10 mouse cellular contexts compared by ENCODE assay signal in the genomic region with DNA sequence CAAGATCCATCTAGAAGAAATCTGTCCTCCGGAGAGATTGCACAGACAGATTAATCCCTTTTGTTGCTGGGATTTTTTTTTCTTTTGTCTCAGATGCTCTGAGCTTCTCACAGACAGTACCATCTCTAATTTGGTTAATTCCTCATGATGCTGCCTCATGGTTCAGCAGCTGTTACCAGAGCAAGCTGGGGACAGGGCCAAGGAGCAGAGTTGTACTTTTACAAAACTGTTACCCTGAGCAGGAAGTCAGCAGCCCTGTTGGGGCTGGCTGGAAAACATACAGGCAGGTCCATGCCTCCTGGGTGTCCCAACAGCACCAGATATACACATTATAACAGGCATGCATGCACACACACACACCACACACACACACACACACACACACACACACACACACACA.
DNase-seq lines count a peak whose midpoint lies in the region; ATAC-seq and TF ChIP-seq lines count a peak whose summit lies in the region.
"Had no signal": no experiment of that assay in that cellular context is flagged by ENCODE, and none has a peak within 500 bp of the region (broad histone marks: within the 10 kb centered on the region; RNA-seq: fewer than 3 reads in every experiment).

No protein-coding gene starts in this region.

- peaks cover 6% of the 10 kb centered on the region; the same call in 1 of the 2 replicates for H3K4me1 ChIP-seq in heart, embryonic 11.5 days (ENCODE audit: control insufficient read depth, insufficient read depth, low read length)
- peaks cover 26% of the 10 kb centered on the region for H3K4me1 ChIP-seq in embryonic facial prominence, embryonic 12.5 days
- H3K4me1 ChIP-seq in hindbrain, postnatal 0 days (ENCODE audit: insufficient read depth, low read length) = 0 out of 2 replicates have a peak, but pooled peaks cover 7% of the 10 kb centered on the region
- H3K4me1 ChIP-seq: liver, embryonic 13.5 days had no signal

- H3K9ac ChIP-seq in heart, embryonic 11.5 days (ENCODE audit: low read depth, low read length) = no peak overlapping the region
- no peak overlapping the region for H3K9ac ChIP-seq in embryonic facial prominence, embryonic 12.5 days
- H3K9ac ChIP-seq in hindbrain, postnatal 0 days (replicated peaks; ENCODE audit: low read length) = no peak overlapping the region
- H3K9ac ChIP-seq: liver, embryonic 13.5 days had no signal

- no peaks in the 10 kb centered on the region for H3K36me3 ChIP-seq in heart, embryonic 11.5 days (ENCODE audit: control insufficient read depth, insufficient read depth, low read length)
- no peaks in the 10 kb centered on the region for H3K36me3 ChIP-seq in embryonic facial prominence, embryonic 12.5 days
- H3K36me3 ChIP-seq in hindbrain, postnatal 0 days (ENCODE audit: insufficient read depth, low read length) = no peaks in the 10 kb centered on the region
- H3K36me3 ChIP-seq: liver, embryonic 13.5 days had no signal

- no peak overlapping the region for H3K27ac ChIP-seq in heart, embryonic 11.5 days (ENCODE audit: low read depth, low read length)
- peak overlapping the region; percentile 80 for H3K27ac ChIP-seq in embryonic facial prominence, embryonic 12.5 days
- no peak overlapping the region for H3K27ac ChIP-seq in hindbrain, postnatal 0 days
- H3K27ac ChIP-seq: liver, embryonic 13.5 days had no signal

- H3K4me2 ChIP-seq in heart, embryonic 11.5 days = no peak overlapping the region
- peak overlapping the region; percentile 7; the same call in 1 of the 2 replicates for H3K4me2 ChIP-seq in embryonic facial prominence, embryonic 12.5 days (replicated peaks)
- H3K4me2 ChIP-seq in hindbrain, postnatal 0 days (ENCODE audit: low read depth, low read length) = no peak overlapping the region
- H3K4me2 ChIP-seq: liver, embryonic 13.5 days had no signal

- H3K9me3 ChIP-seq in heart, embryonic 11.5 days (replicated peaks; ENCODE audit: control insufficient read depth, low read length) = no peaks in the 10 kb centered on the region
- no peaks in the 10 kb centered on the region for H3K9me3 ChIP-seq in embryonic facial prominence, embryonic 12.5 days
- H3K9me3 ChIP-seq in hindbrain, postnatal 0 days (ENCODE audit: low read length) = no peaks in the 10 kb centered on the region
- H3K9me3 ChIP-seq: liver, embryonic 13.5 days had no signal

- ATAC-seq in heart, embryonic 11.5 days (replicated peaks; ENCODE audit: insufficient number of reproducible peaks, low FRiP score, low TSS enrichment) = no peak
- ATAC-seq in embryonic facial prominence, embryonic 12.5 days (ENCODE audit: insufficient number of reproducible peaks, insufficient read depth, low FRiP score, low TSS enrichment) = no peak
- ATAC-seq in hindbrain, postnatal 0 days = peak; percentile 61

- no peak for TF ChIP-seq CTCF in hindbrain, postnatal 0 days (IDR thresholded peaks at IDR 0.05; ENCODE audit: low read depth)

- H3K4me3 ChIP-seq in heart, embryonic 11.5 days (ENCODE audit: low read depth, low read length) = no peak overlapping the region
- H3K4me3 ChIP-seq in embryonic facial prominence, embryonic 12.5 days = no peak overlapping the region
- no peak overlapping the region for H3K4me3 ChIP-seq in hindbrain, postnatal 0 days (ENCODE audit: low read length)
- H3K4me3 ChIP-seq: liver, embryonic 13.5 days had no signal

- 74% methylated on average over 1 of the region's 1 CpGs for WGBS in heart, embryonic 11.5 days (ENCODE audit: insufficient replicate concordance)
- WGBS in embryonic facial prominence, embryonic 12.5 days = 23% methylated on average over 1 of the region's 1 CpGs
- 32% methylated on average over 1 of the region's 1 CpGs for WGBS in hindbrain, postnatal 0 days

- H3K27me3 ChIP-seq in heart, embryonic 11.5 days (ENCODE audit: control insufficient read depth, insufficient read depth, low read length) = no peaks in the 10 kb centered on the region
- H3K27me3 ChIP-seq in embryonic facial prominence, embryonic 12.5 days = no peaks in the 10 kb centered on the region
- H3K27me3 ChIP-seq in hindbrain, postnatal 0 days (ENCODE audit: insufficient read depth, low read length) = no peaks in the 10 kb centered on the region
- H3K27me3 ChIP-seq: liver, embryonic 13.5 days had no signal

- DNase-seq in heart, adult 9 months (ENCODE audit: low spot score in 2 of 2) = peak; percentile 30 to 54
- peak; percentile 34 for DNase-seq in hindbrain, postnatal 0 days (ENCODE audit: low spot score)
- DNase-seq in lung, postnatal 10 days = peak; percentile 51
- DNase-seq in cerebellum, adult 9-10 months = no peak
- no peak for DNase-seq in liver
- no peak for DNase-seq in ovary, postnatal 10 days (ENCODE audit: low spot score)
- DNase-seq: adrenal gland, postnatal 14 days; liver, embryonic 13.5 days had no signal

Comparison
In these comparisons a context has a peak if more than half of its experiments do, and no peak if none do; other contexts are left out.
1. DNase-seq: peak in heart, adult 9 months (2 of 2), hindbrain, postnatal 0 days (single experiment) and lung, postnatal 10 days (single experiment); none in cerebellum, adult 9-10 months (single experiment), liver (single experiment) and ovary, postnatal 10 days (single experiment).